Mouse (Mus musculus): ENCODE data around the gene Mief2.

The Mief2 gene

GRCm38 (mm10) chr11:60728260-60728761, at the start of gene Mief2:
TSS of gene Mief2 (plus strand) at chr11:60728398.
- peak; percentile 79 for DNase-seq (ENCODE audit: low spot score)

DNA sequence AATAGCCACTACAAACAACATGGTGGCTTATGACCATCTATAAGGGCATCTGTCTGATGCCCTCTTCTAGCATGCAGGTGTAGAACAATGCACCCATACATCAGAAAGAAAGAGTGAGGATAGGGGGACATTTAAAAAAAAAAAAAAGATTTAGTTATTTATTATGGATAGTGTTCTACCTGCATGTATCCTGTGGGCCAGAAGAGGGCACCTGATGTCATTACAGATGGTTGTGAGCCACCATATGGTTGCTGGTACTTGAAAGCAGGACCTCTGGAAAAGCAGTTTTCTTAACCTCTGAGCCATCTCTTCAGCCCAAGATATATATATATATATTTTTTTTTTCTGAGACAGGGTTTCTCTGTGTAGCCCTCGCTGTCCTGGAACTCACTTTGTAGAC, 32.0 kb upstream of the Mief2 start:
- DNase-seq (ENCODE audit: low spot score), result no peak

DNA sequence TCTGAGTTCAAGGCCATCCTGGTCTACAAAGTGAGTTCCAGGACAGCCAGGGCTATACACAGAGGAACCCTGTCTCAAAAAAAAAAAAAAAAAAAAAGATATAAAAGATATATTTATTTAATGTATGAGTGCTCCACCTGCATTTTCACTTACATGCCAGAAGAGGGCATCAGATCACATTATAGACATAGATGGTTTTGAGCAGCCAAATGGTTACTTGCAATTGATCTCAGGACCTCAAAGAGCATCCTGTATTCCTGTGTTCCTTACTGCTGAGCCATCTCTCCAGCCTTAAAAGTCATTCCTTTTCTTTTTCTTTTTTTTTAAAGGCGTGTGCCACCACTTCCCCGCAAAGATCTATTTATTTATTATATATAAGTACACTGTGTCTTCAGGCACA, 30.6 kb upstream of the Mief2 start:
- DNase-seq (ENCODE audit: low spot score), result no peak

- DNase-seq (ENCODE audit: low spot score), result no peak
Observed at GRCm38 (mm10) chr11:60698806-60699523, 29.2 kb upstream of the Mief2 start.

GRCm38 (mm10) chr11:60699524-60700075, 28.6 kb upstream of the Mief2 start, which contains the start of gene Llgl1:
TSS of gene Llgl1 (plus strand) at chr11:60699723.
- DNase-seq (ENCODE audit: low spot score), result peak; percentile 49

DNA sequence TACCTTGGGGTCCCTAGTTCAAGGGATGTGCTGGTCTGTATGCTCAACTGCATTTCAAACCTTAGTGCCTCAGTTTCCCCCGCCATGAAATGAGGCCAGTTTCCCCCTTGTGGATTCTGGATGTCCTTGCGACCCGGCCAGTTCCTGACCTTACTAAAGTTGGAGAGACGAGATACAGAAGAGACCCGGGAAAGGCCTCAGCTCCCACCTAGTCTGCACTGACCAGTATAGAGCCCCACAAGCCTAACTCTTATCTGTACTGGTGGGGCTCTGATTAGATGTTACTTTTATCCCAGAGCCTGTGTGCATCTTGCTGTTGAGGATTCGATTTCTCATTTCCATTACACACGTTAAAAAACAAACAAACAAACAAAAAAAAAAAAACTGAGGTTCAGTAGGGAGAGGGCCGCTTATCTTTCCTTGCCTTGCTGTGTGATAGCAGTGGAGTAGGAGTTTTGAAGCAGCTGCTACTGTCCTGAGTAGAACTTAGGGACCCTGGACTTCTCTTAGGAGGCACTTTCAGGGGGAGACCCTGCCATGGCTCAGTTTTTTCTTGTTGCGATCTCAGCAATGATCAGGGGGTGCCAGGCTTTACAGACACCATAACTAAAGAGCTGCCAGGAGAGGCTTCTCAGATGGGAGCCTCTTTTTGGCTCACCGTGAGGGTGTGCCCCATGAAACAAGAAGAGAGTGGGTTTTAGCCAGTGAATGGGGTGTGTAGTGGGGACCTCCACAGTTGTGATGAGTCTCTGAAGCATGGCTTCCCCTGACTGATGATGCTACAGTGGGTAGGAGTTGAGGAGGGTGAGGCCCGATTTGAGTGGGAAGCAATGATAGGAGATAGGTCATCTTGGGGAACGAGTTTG, 27.6 kb upstream of the Mief2 start:
- no peak for DNase-seq (ENCODE audit: low spot score)

GRCm38 (mm10) chr11:60701611-60702010, 26.6 kb upstream of the Mief2 start:
- no peak for DNase-seq (ENCODE audit: low spot score)

DNA sequence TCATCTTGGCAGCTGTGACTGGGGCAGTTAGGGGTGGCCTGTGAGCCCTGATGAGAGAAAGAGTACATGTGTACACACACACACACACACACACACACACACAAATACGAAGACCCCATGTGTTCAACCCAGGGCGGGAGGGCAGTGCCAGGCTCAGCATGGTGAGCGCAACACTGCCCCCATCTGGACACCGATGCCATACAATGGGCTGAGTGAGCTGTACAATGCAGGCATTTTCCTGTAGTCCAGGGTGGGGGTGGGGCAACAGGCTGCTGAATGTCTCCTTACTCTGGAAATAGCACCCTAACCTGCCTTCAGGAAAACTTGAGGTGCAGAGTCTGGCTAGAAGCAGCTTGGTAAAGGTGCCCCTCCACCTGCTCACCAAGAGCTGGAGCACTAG, 25.1 kb upstream of the Mief2 start:
- no peak for DNase-seq (ENCODE audit: low spot score)

GRCm38 (mm10) chr11:60704023-60704880, 23.9 kb upstream of the Mief2 start:
- no peak for DNase-seq (ENCODE audit: low spot score)

- DNase-seq (ENCODE audit: low spot score), result no peak
Observed at GRCm38 (mm10) chr11:60705255-60705654, 22.9 kb upstream of the Mief2 start.

- no peak for DNase-seq (ENCODE audit: low spot score)
Observed at GRCm38 (mm10) chr11:60706076-60706475, 22.1 kb upstream of the Mief2 start.

GRCm38 (mm10) chr11:60706696-60707480, 21.3 kb upstream of the Mief2 start:
- DNase-seq (ENCODE audit: low spot score), result no peak

DNA sequence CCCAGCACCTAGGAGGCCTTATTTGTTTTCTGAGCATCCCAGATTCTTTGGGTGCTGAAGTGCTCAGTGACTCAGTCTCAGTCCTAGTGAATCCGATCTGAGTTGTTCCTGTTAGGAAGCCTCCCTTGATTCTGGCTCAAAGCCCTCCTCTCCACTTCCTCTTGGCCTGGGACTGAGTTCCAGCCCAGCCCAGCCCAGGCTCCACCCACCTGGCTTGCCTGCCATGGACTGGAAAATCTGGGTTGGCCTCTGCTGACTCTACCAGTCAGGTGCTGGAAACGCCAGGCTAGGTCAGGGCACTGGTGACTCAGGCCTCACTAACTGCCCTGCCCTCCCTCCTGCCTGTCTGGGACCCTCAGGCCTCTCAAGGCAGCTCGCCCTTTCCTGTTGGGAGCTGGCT, 20.5 kb upstream of the Mief2 start:
- DNase-seq (ENCODE audit: low spot score), result no peak

DNA sequence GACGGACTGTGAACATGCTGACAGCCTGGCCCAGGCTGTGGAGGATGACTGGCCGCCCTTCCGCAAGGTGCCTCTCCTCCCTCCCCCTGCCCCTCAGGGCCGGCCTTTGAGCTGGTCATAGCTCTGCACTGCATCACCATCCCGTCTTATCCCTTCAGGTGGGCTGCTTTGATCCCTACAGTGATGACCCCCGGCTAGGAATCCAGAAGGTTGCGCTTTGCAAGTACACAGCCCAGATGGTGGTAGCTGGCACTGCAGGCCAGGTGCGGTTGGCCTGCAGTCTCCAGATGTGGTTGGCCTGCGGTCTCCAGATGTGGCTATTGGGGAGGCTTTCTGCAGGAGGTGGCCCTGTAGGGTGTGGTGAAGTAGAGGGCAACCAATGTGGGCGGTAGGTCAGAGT, 19.6 kb upstream of the Mief2 start:
- DNase-seq (ENCODE audit: low spot score), result no peak

DNA sequence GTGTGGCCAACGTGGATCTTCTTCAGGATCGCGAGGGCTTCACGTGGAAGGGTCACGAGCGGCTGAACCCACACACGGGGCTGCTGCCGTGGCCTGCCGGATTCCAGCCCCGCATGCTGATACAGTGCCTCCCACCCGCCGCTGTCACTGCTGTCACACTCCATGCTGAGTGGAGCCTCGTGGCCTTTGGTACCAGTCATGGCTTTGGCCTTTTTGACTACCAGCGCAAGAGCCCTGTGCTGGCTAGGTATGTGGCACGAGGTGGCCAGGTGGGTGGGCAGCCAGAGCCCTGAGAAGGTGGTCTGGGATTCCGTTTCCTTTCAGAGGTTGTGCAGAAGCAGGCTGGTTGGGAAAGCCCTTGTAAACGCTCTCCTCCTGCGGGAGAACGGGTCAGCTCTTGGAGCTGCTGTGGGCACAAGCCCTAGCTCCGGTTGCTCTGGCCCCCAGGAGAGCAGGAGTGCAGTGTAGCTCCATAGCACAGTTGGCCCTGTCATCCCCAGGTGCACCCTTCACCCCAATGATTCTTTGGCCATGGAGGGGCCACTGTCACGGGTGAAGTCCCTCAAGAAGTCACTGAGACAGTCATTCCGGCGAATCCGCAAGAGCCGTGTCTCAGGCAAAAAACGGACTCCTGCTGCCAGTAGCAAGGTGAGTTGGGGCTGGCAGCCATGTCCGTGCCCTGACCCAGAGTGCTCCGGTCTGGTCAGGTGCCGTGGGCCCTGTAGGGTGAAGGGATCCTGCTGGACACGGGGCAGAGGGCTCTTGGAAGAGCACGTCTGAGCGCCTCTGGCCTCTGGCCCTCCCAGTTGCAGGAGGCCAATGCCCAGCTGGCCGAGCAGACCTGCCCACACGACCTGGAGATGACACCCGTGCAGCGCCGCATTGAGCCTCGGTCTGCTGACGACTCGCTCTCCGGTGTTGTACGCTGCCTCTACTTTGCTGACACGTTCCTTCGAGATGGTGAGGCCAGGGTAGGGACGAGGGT, 18.4 kb upstream of the Mief2 start:
- DNase-seq (ENCODE audit: low spot score), result no peak

DNA sequence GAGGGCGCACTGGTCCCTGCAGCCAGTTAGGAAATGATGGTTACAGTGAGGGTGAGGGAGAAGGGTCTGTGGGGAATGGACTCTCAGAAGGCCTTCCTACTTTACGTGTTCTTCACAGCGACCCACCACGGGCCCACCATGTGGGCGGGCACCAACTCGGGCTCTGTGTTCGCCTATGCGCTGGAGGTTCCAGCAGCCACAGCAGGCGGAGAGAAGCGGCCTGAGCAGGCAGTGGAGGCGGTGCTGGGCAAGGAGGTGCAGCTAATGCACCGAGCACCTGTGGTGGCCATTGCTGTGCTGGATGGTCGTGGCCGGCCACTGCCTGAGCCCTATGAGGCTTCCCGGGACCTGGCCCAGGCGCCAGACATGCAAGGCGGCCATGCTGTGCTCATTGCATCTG, 17.0 kb upstream of the Mief2 start:
- DNase-seq (ENCODE audit: low spot score), result no peak

- no peak for DNase-seq (ENCODE audit: low spot score)
Observed at GRCm38 (mm10) chr11:60712040-60712439, 16.2 kb upstream of the Mief2 start.

- no peak for DNase-seq (ENCODE audit: low spot score)
Observed at GRCm38 (mm10) chr11:60712639-60713255, 15.5 kb upstream of the Mief2 start.

GRCm38 (mm10) chr11:60715833-60716232, 12.4 kb upstream of the Mief2 start:
- DNase-seq (ENCODE audit: low spot score), result no peak

Measured in layer of hippocampus, adult 9-10 months (tissue).